Mouse (Mus musculus): ENCODE results near the gene Hspa1l. TPM values are rescaled to one million over a fixed set of nuclear protein-coding genes. Genes with fewer than 3 reads are reported as not detected.
"Not testable (repeated sequence)": the region's sequence is repeated elsewhere in the genome, so short reads cannot be mapped to it uniquely, and the experiment has no call there.

Gene Hspa1l
- total RNA-seq, 2 experiments from 2014 or later: 5.3 to 6.6 TPM

DNA sequence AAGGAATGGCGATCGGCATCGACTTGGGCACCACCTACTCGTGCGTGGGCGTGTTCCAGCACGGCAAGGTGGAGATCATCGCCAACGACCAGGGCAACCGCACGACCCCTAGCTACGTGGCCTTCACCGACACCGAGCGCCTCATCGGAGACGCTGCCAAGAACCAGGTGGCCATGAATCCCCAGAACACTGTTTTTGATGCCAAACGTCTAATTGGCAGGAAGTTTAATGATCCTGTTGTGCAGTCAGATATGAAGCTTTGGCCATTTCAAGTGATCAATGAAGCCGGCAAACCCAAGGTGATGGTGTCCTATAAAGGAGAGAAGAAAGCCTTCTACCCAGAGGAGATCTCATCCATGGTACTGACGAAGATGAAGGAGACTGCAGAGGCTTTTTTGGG, 4.5 kb downstream of the Hspa1l start:
- no peak for DNase-seq

DNA sequence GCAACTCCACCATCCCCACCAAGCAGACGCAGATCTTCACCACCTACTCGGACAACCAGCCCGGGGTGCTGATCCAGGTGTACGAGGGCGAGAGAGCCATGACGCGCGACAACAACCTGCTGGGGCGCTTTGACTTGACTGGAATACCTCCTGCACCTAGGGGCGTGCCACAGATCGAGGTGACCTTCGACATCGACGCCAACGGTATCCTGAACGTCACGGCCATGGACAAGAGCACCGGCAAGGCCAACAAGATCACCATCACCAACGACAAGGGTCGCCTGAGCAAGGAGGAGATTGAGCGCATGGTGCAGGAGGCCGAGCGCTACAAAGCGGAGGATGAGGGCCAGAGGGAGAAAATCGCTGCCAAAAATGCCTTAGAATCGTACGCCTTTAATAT, 5.7 kb downstream of the Hspa1l start:
- DNase-seq: no peak

- no peak for DNase-seq
These were observed 7.1 kb downstream of the Hspa1l start for GRCm38 (mm10) chr17:34979631-34980030.

DNA sequence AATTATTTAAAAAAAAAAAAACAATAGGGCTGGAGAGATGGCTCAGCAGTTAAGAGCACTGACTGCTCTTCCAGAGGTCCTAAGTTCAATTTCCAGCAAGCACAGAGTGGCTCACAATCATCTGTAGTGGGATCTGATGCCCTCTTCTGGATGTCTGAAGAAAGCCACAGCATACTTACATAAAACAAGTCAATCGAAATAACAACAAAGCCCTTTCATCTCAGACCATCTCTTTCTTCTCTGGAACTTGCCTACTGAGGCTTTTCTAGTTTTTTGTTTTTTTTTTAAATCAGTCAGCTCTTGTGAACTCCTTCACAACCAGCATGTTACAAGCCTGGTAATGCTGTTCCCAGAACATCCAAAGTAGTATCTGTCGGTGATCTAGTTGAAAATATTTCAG, 8.2 kb downstream of the Hspa1l start:
- DNase-seq: peak; percentile 43

GRCm38 (mm10) chr17:34981690-34982180, 9.2 kb downstream of the Hspa1l start, which contains the start of gene Lsm2:
Gene Lsm2, plus strand, starts transcription at chr17:34981862.
- DNase-seq: peak; percentile 92

DNA sequence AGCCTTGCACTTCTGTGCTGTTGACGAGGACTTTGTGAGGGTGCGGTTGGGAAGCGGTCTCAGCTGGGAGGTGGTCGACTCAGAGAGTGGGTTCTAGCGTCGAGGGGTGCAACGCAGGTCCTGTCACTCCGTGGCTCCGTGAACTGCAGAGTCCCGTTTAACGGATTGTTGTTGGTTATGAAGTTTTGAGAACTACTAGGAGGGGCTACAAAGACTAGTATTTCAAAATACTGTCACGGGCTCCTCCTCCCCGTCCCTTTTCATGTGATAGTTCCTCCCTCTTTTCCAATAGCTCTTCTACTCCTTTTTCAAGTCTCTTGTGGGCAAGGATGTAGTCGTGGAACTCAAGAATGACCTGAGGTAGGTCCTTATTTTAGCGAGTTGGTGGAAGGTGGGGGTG, 9.8 kb downstream of the Hspa1l start:
- no peak for DNase-seq

GRCm38 (mm10) chr17:34984218-34984617, 11.7 kb downstream of the Hspa1l start:
- DNase-seq: peak; percentile 32

GRCm38 (mm10) chr17:34994751-34995150, 22.2 kb downstream of the Hspa1l start:
- no peak for DNase-seq

DNA sequence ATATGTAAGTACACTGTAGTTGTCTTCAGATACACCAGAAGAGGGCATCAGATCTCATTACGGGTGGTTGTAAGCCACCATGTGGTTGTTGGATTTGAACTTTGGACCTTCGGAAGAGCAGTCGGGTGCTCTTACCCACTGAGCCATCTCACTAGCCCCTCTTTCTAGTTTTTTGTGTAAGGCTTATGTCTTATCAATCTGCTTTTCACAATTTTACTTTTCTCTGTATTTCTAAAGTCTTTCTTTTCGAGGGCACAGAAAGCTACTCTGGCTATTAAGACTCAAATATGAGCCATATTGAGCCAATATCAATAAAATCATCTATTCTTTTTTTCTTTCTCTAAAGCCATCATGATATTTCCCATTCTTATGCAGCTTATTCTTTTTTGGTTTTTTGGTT, 22.7 kb downstream of the Hspa1l start:
- not testable (repeated sequence) for DNase-seq

DNA sequence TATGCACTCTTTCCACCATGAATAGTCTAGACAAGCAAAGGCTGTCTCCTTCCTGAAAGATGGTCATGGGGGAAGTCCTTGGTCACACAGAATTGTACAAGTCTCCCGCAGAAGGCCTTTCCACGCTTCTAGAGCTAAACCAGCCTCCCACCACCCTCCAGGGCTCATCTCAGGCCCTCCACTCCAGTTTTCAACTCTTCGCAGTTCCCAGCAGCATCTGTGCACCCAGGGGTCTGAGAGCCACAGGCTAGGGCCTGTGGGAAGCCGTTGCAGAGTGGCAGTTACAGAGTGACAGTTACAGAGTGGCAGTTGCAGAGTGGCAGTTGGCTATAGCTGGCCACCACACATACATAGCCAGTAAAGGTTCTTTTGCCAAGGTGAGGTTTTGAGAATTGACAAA, 23.4 kb downstream of the Hspa1l start:
- not testable (repeated sequence) for DNase-seq

DNA sequence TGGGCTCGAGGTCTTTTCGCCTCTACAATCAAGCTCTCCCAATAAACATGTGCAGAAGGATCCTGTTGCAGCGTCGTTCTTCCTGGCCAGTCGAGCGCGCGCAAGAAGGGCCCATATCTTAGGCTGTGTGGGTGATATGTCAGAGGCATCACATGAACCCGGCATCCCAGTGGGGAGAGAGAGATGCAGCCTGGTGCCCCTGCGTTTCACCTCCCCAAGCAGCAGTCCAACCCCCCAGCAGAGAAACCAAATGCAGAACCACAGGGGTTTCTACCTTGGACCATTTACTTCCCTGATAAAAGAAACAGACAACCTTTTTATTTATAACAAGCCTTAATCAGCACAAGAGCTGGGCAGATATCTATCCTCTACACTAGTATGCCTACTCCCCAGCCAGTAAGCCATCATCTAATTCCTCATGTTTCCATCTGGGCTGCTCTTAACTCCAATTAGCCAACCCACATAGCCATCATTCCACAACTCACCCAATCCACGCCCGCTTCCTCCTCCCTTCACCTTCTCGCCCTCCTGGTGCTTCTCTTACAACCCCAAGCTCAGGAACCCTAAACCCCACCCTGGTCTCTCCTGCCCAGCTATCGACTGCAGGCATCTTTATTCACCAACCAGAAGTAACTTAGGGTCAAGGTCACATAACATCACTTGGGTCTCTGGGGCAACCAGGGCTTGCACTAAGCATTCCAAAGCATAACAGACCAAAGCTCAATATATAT, 24.1 kb downstream of the Hspa1l start:
- no peak for DNase-seq

GRCm38 (mm10) chr17:34997142-34997483, 24.6 kb downstream of the Hspa1l start:
- DNase-seq: no peak

GRCm38 (mm10) chr17:34998526-34999430, 26.3 kb downstream of the Hspa1l start:
- no peak for DNase-seq

GRCm38 (mm10) chr17:34999871-35000716, 27.6 kb downstream of the Hspa1l start:
- DNase-seq: not testable (repeated sequence)

DNA sequence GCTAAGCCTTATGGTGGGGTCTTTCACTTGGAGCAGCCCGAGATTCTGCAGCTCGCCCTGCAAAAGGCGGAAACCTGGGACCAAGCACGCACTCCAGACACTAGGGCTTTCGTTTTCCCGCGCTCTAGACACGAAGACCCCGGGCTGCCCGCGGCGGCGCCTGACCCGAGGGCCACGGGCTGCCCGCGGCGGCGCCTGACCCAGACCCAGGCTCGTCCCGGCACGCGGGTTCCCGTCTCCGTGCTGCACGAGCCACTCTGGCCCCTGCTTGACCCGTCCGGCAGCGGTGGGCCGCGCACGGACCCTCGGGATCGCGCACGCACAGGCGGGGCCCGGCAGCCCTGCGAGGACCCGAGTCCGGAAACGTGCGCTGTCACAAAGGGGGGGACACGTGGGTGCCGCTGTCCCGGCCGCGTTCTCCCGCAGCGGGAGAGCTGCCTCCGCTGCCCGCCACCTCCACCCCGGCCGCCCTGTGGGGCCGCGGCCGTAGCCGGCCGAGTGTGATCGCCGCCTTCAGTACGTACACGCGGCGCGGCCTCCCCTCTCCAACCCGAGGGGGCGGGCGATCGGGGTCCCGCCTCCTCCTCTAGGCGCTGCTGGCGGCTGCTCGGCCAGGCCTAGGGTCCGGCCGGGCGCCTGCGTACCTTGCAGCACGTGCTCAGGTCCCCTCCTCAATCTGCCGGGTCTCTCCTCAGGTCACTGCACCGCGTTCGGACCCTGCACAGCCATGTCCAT, 28.4 kb downstream of the Hspa1l start, which contains the start of gene Vars:
Vars (plus strand) TSS at position 271 of the 735 bp plus-strand sequence.
- peak; percentile 91 for DNase-seq

DNA sequence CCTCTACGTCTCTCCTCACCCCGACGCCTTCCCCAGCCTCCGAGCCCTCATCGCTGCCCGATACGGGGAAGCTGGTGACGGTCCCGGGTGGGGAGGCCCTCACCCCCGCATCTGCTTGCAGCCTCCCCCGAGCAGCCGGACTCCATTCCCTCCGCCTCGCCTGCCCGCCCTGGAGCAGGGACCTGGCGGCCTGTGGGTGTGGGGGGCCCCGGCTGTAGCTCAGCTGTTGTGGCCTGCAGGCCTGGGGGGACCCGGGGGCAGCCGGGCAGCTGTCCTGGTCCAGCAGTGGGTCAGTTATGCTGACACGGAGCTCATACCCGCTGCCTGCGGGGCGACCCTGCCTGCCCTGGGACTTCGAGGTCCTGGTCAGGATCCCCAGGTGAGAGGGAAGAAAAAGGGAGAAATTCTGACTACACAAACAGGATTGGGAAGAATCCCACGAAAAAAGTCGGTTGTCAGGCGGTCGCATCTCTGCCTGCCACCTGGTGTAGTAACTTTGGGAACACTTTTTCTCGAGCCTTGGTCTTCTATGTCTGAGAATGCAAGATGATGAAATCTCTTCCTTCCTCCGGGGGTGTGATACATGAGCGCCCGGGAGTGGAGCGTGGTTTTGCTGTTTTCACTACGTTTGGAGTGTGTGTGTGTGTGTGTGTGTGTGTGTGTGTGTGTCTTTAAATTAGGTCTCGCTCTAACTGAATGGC, 29.1 kb downstream of the Hspa1l start:
- no peak for DNase-seq

DNA sequence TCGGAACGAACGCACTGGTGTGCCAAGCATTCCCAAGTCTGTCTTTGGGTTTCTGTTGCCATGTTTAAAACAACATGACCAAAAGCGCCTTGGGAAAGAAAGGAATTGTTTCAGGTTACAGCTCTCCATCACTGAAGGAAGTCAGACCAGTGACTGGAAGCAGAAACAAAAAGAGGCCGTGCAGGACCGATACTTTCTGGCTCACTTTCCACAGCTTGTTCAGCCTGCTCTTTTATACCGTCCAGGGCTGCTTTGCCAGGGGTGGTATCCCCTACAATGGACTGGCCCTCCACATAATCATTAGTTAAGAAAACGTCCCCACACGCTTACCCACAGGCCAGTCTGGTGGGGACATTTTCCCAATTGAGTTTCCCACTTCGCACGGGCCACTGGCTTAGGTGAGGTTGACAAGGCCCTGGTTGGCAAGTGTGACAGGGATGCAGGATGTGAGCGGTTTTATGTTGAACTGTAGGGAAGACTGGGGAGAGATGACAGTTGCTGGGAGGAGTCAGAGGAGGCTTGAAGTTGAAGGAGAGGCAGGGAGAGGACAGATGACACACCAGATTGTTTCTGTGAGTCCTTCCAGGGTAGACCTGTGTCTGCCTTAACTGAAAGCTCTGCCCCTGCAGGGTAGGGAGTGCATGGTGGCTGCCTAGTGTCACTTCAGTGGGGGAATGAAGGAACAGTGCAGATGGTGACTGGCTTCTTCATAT, 29.8 kb downstream of the Hspa1l start:
- no peak for DNase-seq

DNA sequence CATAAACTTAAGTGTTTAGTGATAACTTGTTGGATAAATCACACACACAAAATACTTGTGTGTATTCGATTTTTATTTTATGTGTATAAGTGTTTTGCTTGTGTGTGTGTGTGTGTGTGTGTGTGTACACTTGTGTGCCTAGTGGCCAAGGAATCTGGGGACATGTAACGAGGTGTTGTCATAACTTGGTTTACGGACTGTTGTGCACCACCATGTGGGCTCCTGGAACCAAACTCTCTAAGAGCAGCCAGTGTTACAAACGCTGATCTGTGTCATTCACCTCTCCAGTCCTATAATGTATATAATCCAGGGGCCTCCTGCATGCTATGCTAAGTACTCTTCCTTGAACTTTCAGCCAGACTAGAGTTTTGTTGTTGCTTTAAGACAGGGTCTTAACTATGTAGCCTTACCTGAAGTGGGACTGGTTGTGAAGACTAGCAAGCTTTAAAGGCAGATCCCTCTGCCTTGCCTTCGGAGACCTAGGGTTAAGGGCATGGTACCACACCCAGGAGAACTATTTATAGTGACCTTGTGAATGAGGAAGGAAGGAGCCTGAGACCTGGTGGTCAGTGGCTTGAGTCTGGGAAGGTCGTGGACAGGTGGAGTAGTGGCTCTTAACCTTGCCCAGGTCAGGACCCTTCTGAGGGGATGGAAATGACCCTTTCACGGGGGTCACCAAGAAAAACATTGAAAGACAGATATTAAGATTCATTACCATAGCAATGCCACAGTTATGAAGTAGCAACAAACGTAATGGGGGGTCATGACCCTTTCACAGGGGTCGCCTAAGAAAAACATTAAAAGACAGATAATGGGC, 30.7 kb downstream of the Hspa1l start:
- no peak for DNase-seq

DNA sequence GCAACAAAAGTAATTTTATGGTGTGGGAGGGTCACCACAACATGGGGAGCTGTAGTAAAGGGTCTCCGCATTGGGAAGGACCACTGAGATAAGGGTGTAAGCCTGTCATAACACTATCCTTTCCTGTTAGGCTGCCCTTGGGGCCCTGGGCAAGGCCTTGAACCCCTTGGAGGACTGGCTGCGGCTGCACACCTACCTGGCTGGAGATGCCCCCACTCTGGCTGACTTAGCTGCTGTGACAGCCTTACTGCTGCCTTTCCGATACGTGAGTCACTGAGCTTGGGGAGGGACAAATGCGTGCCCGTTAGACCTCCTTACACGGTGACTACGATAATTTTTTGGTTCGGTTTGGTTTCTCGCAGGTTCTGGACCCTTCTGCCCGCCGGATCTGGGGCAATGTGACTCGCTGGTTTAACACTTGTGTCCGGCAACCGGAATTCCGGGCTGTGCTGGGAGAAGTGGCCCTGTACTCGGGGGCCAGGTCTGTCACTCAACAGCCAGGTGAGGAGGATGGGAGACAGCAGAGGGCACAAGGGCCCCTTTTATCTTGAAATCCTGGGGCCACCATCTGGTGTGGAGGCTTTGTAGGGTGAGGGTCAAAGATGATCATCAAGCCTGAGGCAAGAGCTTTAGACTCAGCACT, 31.7 kb downstream of the Hspa1l start:
- DNase-seq: no peak
